Mouse (Mus musculus): ENCODE data around the gene Sebox. TPM values are rescaled to one million over a fixed set of nuclear protein-coding genes. Genes with fewer than 3 reads are reported as not detected.

Sebox gene
- polyA plus RNA-seq, 1 experiment from 2014 or later: not detected

DNA sequence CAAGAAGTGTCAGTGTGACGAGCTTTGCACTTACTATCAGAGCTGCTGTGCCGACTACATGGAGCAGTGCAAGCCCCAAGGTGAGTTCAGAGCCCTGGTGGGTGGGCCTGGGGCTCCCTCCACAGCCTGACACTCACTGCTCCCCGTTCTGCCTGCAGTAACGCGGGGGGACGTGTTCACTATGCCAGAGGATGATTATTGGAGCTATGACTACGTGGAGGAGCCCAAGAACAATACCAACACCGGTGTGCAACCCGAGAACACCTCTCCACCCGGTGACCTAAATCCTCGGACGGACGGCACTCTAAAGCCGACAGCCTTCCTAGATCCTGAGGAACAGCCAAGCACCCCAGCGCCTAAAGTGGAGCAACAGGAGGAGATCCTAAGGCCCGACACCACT lies 3.7 kb upstream of the Sebox start:
- WGBS: 59% methylated on average over 16 of the region's 16 CpGs
- peaks cover 36% of the 10 kb centered on the region for H3K27me3 ChIP-seq (replicated peaks)
- H3K4me3 ChIP-seq: 0 out of 2 replicates have a peak overlapping the region, but pooled peaks have one; percentile 5
- H3K27ac ChIP-seq: no peak overlapping the region
- H3K4me1 ChIP-seq: peaks cover 15% of the 10 kb centered on the region
- no peaks in the 10 kb centered on the region for H3K36me3 ChIP-seq
- no peak overlapping the region for H3K4me2 ChIP-seq (replicated peaks)
- H3K9me3 ChIP-seq: no peaks in the 10 kb centered on the region
- no peak for ATAC-seq (ENCODE audit: low FRiP score, low read depth)
- H3K9ac ChIP-seq: no peak overlapping the region

GRCm38 (mm10) chr11:78500623-78501202 lies 2.5 kb upstream of the Sebox start:
- H3K4me2 ChIP-seq (replicated peaks): 0 out of 2 replicates have a peak overlapping the region, but pooled peaks have one; percentile 5
- H3K27me3 ChIP-seq (replicated peaks): peaks cover 30% of the 10 kb centered on the region
- H3K36me3 ChIP-seq: no peaks in the 10 kb centered on the region
- 81% methylated on average over 9 of the region's 9 CpGs for WGBS
- H3K4me3 ChIP-seq: no peak overlapping the region
- H3K4me1 ChIP-seq: peaks cover 13% of the 10 kb centered on the region
- H3K9me3 ChIP-seq: no peaks in the 10 kb centered on the region
- 0 out of 2 replicates have a peak overlapping the region, but pooled peaks have one; percentile 13 for H3K9ac ChIP-seq
- no peak overlapping the region for H3K27ac ChIP-seq
- ATAC-seq (ENCODE audit: low FRiP score, low read depth): no peak

GRCm38 (mm10) chr11:78501529-78501928 lies 1.7 kb upstream of the Sebox start:
- Histone ChIP-seq H3K36me3 (peaks cover 6% of the 10 kb centered on the region), H3K4me1 (peaks cover 5% of the 10 kb centered on the region), H3K9ac (no peak overlapping the region), H3K4me2 (replicated peaks) (no peak overlapping the region), H3K9me3 (no peaks in the 10 kb centered on the region), H3K27me3 (replicated peaks) (peaks cover 27% of the 10 kb centered on the region), H3K27ac (no peak overlapping the region), H3K4me3 (no peak overlapping the region)
- no peak for ATAC-seq (ENCODE audit: low FRiP score, low read depth)
- WGBS: 85% methylated on average over 20 of the region's 20 CpGs

DNA sequence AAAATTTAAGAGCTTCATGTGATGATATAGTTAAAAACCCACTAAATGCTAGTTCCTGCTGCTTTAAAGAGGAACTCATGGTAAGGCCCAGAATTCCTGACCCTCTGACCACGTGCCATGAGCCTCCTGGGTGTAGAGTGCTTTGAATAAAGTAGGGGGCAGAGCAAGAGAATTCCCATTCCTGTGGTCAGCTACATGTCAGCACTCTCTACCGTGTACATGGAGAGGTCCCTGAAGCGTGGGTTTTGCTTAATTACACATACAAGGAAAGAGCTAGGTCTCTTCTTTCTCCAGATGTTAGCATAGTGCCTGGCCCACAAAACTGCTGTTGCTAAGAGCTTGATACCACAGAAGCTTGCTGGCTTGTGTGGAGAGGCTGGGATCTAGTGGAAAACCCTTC lies 2.2 kb downstream of the Sebox start:
- Histone ChIP-seq H3K27ac (no peak overlapping the region), H3K27me3 (replicated peaks) (peaks cover 11% of the 10 kb centered on the region), H3K9me3 (no peaks in the 10 kb centered on the region), H3K4me3 (no peak overlapping the region), H3K4me2 (replicated peaks) (no peak overlapping the region), H3K36me3 (peaks cover 31% of the 10 kb centered on the region), H3K4me1 (no peaks in the 10 kb centered on the region), H3K9ac (no peak overlapping the region)
- WGBS: 78% methylated on average over 3 of the region's 3 CpGs
- no peak for ATAC-seq (ENCODE audit: low FRiP score, low read depth)

DNA sequence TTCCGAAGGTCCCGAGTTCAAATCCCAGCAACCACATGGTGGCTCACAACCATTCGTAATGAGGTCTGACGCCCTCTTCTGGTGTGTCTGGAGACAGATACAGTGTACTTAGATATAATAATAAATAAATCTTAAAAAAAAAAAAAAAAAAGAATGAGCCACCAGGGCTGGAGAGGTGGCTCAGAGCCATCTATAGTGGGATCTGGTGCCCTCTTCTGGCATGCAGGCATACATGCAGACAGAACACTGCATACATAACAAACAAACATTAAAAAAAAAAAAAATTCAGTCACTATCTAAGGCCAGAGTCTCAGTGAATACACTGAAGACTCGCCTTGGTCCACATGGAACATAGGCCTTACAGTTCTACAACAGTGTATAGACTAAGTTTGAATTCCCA lies 5.9 kb downstream of the Sebox start:
- H3K9ac ChIP-seq: no peak overlapping the region
- no peaks in the 10 kb centered on the region for H3K9me3 ChIP-seq
- H3K4me2 ChIP-seq (replicated peaks): no peak overlapping the region
- peaks cover 31% of the 10 kb centered on the region for H3K36me3 ChIP-seq
- ATAC-seq (ENCODE audit: low FRiP score, low read depth): no peak
- no peak overlapping the region for H3K27ac ChIP-seq
- H3K27me3 ChIP-seq (replicated peaks): no peaks in the 10 kb centered on the region
- 86% methylated on average over 5 of the region's 5 CpGs for WGBS
- H3K4me3 ChIP-seq: no peak overlapping the region
- peaks cover 21% of the 10 kb centered on the region for H3K4me1 ChIP-seq

DNA sequence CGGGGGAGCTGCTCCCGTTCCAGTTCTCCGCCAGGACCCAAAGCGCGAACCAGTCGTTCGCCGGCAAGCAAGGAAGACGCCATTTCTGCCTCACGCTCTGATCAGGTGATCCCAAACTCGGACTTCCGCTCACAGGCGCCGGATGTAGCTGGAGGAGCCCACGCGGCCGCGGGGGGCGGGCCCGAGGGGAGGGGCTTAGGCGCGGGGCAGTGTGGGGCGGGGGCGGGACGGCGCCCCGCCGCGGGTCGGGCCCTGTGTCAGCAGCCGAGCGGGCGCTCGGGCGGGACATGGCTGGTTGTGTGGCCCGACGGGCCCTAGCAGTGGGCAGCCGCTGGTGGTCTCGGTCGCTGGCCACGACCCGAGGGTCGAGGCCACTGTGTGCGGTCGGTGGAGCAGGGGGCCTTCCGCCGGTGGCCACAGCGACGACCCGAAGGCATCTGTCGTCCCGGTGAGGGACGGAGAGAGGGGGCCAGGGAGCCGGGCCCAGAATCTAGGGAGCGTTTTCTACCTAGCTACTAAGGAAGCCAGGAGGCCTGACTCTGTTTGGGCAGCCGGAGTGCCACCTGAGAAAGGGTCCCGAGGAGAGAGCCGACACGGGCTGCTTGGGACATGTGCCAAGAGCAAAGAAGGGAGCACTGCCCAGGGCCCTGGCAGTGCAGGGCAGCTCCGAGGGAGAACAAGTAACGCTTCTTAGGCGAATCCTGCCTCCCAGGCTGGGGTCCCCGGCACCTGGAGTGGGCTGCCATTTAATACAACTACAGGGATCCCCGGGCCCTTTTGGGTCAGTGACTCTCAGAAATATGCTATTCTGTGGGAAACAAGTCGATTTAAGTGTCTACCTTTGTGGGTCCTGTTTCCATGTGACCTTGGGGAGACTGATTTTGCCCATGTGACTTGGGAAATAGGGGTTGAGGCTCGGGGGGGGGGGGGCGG lies 9.0 kb downstream of the Sebox start, which contains the start of the genes Tmem199 and Poldip2:
TSS of gene Tmem199 (minus strand) at position 148 of the 933 bp plus-strand sequence.
TSS of gene Poldip2 (plus strand) at position 169 of the 933 bp plus-strand sequence.
- Histone ChIP-seq H3K27me3 (replicated peaks) (no peaks in the 10 kb centered on the region), H3K27ac (peak within 1 kb of the TSS; percentile 59; the same call in 1 of the 2 replicates), H3K4me3 (peak within 1 kb of the TSS; percentile 89), H3K4me1 (peaks cover 21% of the 10 kb centered on the region), H3K9ac (peak within 1 kb of the TSS; percentile 92), H3K36me3 (peaks cover 42% of the 10 kb centered on the region), H3K9me3 (no peaks in the 10 kb centered on the region), H3K4me2 (replicated peaks) (peak within 1 kb of the TSS; percentile 90)
- ATAC-seq (ENCODE audit: low FRiP score, low read depth): peak; percentile 95
- WGBS: 2% methylated on average over 65 of the region's 67 CpGs

DNA sequence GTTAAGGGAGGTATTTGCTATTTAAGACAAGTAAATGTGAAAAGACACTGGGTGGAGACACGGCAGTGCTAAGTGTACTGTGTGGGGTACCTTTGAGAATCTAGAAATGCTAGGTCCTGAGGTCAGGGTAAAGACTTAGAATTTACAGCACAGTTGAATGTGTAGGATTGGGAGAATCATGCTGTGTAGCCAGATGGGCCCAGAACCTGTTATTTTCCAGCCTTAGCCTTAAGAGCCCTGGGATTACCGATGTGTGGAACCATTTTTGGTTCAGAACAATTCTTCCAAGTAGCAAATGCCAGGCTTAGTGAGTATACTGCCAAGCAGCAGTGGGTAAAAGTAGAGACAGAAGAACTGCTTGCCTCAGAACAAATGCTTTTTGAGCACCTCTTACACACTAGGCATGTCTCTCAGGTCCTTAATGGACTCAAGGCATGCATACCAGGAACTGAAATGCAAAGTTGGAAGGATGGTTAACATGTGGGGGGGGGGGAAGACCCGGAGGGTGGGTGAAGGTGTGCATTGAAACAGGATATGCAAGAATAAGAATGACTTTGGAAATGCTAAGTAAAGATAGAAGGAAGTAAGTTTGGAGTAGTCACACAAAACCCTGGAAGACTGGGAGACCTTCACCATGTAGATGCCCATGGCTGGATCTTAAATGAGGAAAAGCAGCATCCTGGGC lies 10.0 kb downstream of the Sebox start:
- Histone ChIP-seq H3K4me1 (peaks cover 21% of the 10 kb centered on the region), H3K4me2 (replicated peaks) (peak overlapping the region; percentile 90), H3K4me3 (peak overlapping the region; percentile 89), H3K36me3 (peaks cover 41% of the 10 kb centered on the region), H3K27me3 (replicated peaks) (no peaks in the 10 kb centered on the region), H3K27ac (no peak overlapping the region), H3K9ac (no peak overlapping the region), H3K9me3 (no peaks in the 10 kb centered on the region)
- WGBS: 79% methylated on average over 3 of the region's 3 CpGs
- ATAC-seq (ENCODE audit: low FRiP score, low read depth): no peak

- Histone ChIP-seq H3K9me3 (no peaks in the 10 kb centered on the region), H3K27ac (no peak overlapping the region), H3K36me3 (peaks cover 55% of the 10 kb centered on the region), H3K9ac (no peak overlapping the region), H3K4me2 (replicated peaks) (no peak overlapping the region), H3K4me1 (peaks cover 21% of the 10 kb centered on the region), H3K4me3 (no peak overlapping the region), H3K27me3 (replicated peaks) (no peaks in the 10 kb centered on the region)
- 62% methylated on average over 2 of the region's 2 CpGs for WGBS
- no peak for ATAC-seq (ENCODE audit: low FRiP score, low read depth)
Observed at GRCm38 (mm10) chr11:78515549-78516325, 12.5 kb downstream of the Sebox start.

- no peak overlapping the region for H3K4me3 ChIP-seq
- 92% methylated on average over 10 of the region's 10 CpGs for WGBS
- no peak overlapping the region for H3K27ac ChIP-seq
- peaks cover 87% of the 10 kb centered on the region for H3K36me3 ChIP-seq
- no peak overlapping the region for H3K9ac ChIP-seq
- no peaks in the 10 kb centered on the region for H3K9me3 ChIP-seq
- H3K4me1 ChIP-seq: no peaks in the 10 kb centered on the region
- ATAC-seq (ENCODE audit: low FRiP score, low read depth): no peak
- H3K4me2 ChIP-seq (replicated peaks): no peak overlapping the region
- H3K27me3 ChIP-seq (replicated peaks): no peaks in the 10 kb centered on the region
Observed at GRCm38 (mm10) chr11:78518931-78519330, 15.7 kb downstream of the Sebox start.

- no peaks in the 10 kb centered on the region for H3K4me1 ChIP-seq
- no peaks in the 10 kb centered on the region for H3K9me3 ChIP-seq
- no peak for ATAC-seq (ENCODE audit: low FRiP score, low read depth)
- H3K36me3 ChIP-seq: peaks cover 90% of the 10 kb centered on the region
- no peak overlapping the region for H3K27ac ChIP-seq
- WGBS: 91% methylated on average over 3 of the region's 3 CpGs
- H3K4me3 ChIP-seq: no peak overlapping the region
- no peak overlapping the region for H3K9ac ChIP-seq
- no peaks in the 10 kb centered on the region for H3K27me3 ChIP-seq (replicated peaks)
- H3K4me2 ChIP-seq (replicated peaks): no peak overlapping the region
Observed at GRCm38 (mm10) chr11:78521880-78522279, 18.6 kb downstream of the Sebox start.

DNA sequence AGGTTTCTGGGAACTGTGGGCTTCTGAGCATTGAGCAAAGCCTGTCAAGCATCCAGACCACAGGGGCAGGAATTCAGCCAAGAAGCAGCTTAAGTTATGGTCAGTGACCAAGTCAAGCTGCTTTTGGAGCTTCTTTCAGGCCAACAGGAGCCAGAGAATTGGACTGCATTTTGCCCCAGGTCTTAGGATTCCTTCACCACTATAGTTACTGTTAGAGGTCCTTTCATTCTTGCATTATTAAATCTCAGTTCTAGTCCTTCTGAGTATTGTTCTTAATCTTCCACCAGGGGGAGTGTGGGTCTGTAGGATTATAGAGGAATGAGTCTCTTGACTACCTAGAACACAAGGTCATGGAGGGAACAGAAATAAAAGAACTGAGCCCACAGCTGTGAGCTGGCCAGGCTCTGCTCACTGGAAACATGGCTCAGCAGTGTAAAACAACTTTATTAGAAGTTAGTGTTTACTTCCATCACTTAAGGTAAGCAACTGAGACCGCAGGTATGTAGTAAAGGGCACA lies 19.3 kb downstream of the Sebox start:
- no peak for ATAC-seq (ENCODE audit: low FRiP score, low read depth)
- Histone ChIP-seq H3K4me1 (no peaks in the 10 kb centered on the region), H3K4me3 (no peak overlapping the region), H3K36me3 (peaks cover 95% of the 10 kb centered on the region), H3K9me3 (no peaks in the 10 kb centered on the region), H3K27ac (no peak overlapping the region), H3K27me3 (replicated peaks) (no peaks in the 10 kb centered on the region), H3K4me2 (replicated peaks) (no peak overlapping the region), H3K9ac (no peak overlapping the region)
- 88% methylated on average over 1 of the region's 1 CpGs for WGBS

All from neural tube, embryonic 12.5 days (tissue).